8 mouse cellular contexts compared by ENCODE assay signal in genomic region chr5:127405391-127406000, GRCm38 (mm10).
DNase-seq lines count a peak whose midpoint lies in the region; ATAC-seq lines count a peak whose summit lies in the region.

No protein-coding gene starts in this region.

- no peaks in the 10 kb centered on the region for H3K36me3 ChIP-seq in heart, embryonic 14.5 days (ENCODE audit: control insufficient read depth, insufficient read depth, low read length)
- no peaks in the 10 kb centered on the region for H3K36me3 ChIP-seq in kidney, embryonic 16.5 days (ENCODE audit: insufficient read depth, low read length)
- H3K36me3 ChIP-seq in midbrain, embryonic 10.5 days = peaks cover 18% of the 10 kb centered on the region

- peak overlapping the region in 1 of 2 experiments; percentile 44; a peak in 1 of 4 replicates for H3K27ac ChIP-seq in heart, embryonic 14.5 days (replicated peaks in 1 of 2; ENCODE audit: control insufficient read depth in 1 of 2, insufficient read depth in 1 of 2, low read depth in 2 of 2, low read length in 2 of 2)
- no peak overlapping the region for H3K27ac ChIP-seq in kidney, embryonic 16.5 days (ENCODE audit: low read length)
- peak overlapping the region; percentile 81 for H3K27ac ChIP-seq in midbrain, embryonic 10.5 days (replicated peaks)

- H3K9ac ChIP-seq in heart, embryonic 14.5 days (ENCODE audit: low read length) = no peak overlapping the region
- no peak overlapping the region for H3K9ac ChIP-seq in kidney, embryonic 16.5 days (replicated peaks; ENCODE audit: low read length)

- no peak overlapping the region for H3K4me3 ChIP-seq in heart, embryonic 14.5 days (ENCODE audit: control insufficient read depth in 1 of 2, insufficient read depth in 1 of 2, low read depth in 1 of 2, low read length in 2 of 2)
- no peak overlapping the region for H3K4me3 ChIP-seq in kidney, embryonic 16.5 days (ENCODE audit: low read length)
- peak overlapping the region; percentile 23; the same call in 1 of the 2 replicates for H3K4me3 ChIP-seq in midbrain, embryonic 10.5 days

- no peaks in the 10 kb centered on the region for H3K27me3 ChIP-seq in heart, embryonic 14.5 days (ENCODE audit: control insufficient read depth, insufficient read depth, low read length)
- H3K27me3 ChIP-seq in kidney, embryonic 16.5 days (ENCODE audit: insufficient read depth, low read length) = no peaks in the 10 kb centered on the region
- H3K27me3 ChIP-seq in midbrain, embryonic 10.5 days (ENCODE audit: low read depth, poor library complexity, severe bottlenecking) = no peaks in the 10 kb centered on the region

- H3K9me3 ChIP-seq in heart, embryonic 14.5 days (ENCODE audit: control insufficient read depth, low read length) = 0 out of 2 replicates have a peak, but pooled peaks cover 4% of the 10 kb centered on the region
- no peaks in the 10 kb centered on the region for H3K9me3 ChIP-seq in kidney, embryonic 16.5 days (ENCODE audit: low read length)
- peaks cover 12% of the 10 kb centered on the region for H3K9me3 ChIP-seq in midbrain, embryonic 10.5 days (replicated peaks)

- H3K4me1 ChIP-seq in heart, embryonic 14.5 days (ENCODE audit: control insufficient read depth in 2 of 2, insufficient read depth in 2 of 2, low read length in 2 of 2) = peaks cover 9 to 15% of the 10 kb centered on the region in 2 experiments
- peaks cover 16% of the 10 kb centered on the region for H3K4me1 ChIP-seq in kidney, embryonic 16.5 days (ENCODE audit: insufficient read depth, low read length)
- H3K4me1 ChIP-seq in midbrain, embryonic 10.5 days = peaks cover 46% of the 10 kb centered on the region

- peak; percentile 71 for ATAC-seq in heart, embryonic 14.5 days (ENCODE audit: insufficient number of reproducible peaks, insufficient read depth, low FRiP score, low read depth)
- peak; percentile 70 for ATAC-seq in kidney, embryonic 16.5 days (ENCODE audit: low FRiP score, low TSS enrichment)
- no peak for ATAC-seq in megakaryocyte progenitor cell, adult 5-6 weeks (replicated peaks; ENCODE audit: poor library complexity)

- peak overlapping the region; percentile 40; the same call in 1 of the 2 replicates for H3K4me2 ChIP-seq in heart, embryonic 14.5 days (ENCODE audit: low read length)
- no peak overlapping the region for H3K4me2 ChIP-seq in kidney, embryonic 16.5 days (replicated peaks; ENCODE audit: low read depth, low read length)

- 31% methylated on average over 18 of the region's 18 CpGs for WGBS in heart, embryonic 14.5 days
- WGBS in kidney, embryonic 16.5 days = 18% methylated on average over 18 of the region's 18 CpGs
- 53% methylated on average over 18 of the region's 18 CpGs for WGBS in midbrain, embryonic 10.5 days

- DNase-seq in right cerebral cortex, postnatal 10 days (ENCODE audit: low spot score in 2 of 2) = peak; percentile 64 to 74
- DNase-seq in right cerebral cortex, postnatal 25 days = no peak
- peak; percentile 47 for DNase-seq in embryo, embryonic 11 days
- DNase-seq in midbrain, embryonic 10.5 days (ENCODE audit: low spot score) = peak; percentile 34
- peak; percentile 82 for DNase-seq in testis, postnatal 10 days (ENCODE audit: low spot score)
